Mouse (Mus musculus) cerebellum, adult 18-20 months (tissue): ENCODE measurements around the gene Rab11fip3.
A peak's percentile ranks its signal among the peaks of the same experiment; 100 is the strongest.

ENCODE experiments used
- DNase-seq, 2 experiments: peaks; one replicate each; pipeline ENCODE4 v3.0.0; 2021

The Rab11fip3 gene

DNA sequence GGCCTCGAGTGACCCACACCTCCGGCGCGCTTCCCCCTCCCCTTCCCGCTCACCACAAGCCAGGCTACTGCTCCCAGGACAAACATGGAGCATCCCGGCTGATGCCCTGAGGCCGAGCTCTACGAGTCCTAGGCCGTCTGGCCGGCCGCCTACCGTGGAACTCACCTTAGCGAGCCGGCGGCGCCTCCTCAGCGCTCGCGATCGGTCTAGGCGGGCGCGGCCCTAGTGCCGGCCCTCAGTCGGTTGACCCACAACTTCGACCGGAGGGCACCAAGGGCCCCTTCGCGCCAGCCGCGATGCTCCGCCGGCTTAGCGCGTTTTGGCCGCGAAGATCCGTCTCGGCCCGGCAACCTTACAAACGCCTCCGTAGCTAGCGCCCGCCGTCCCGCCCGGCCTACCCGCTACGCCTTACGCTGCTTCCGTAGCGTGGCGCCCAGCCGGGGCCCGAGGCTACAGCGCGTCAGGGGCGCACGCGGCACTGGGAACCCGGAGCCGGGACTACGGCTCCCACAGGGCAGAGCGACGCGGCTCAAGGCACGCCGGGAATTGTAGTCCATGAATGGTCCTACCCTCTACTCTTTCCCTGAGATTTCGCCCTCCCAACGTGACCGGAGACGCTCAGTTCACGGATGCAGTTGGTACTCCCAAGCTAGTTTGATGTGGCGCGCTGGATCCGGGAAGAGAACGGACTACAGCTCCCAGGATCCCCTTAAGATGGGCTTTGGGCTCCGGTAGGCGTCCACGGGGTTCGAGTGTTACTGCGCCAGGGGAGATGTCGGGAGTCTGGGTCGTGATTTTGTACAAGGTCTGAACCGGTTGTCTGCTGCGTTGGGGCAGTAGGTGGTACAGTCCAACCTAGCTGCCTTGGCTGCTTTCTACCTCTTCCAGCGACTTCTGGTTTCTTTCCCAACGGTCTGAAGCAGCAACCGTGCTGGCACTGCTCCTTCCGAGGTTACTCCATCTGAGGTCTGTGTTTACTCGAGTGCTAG is 83.8 kb downstream of the Rab11fip3 start, which contains the start of gene Capn15:
Gene Capn15, minus strand, starts transcription at position 491 of the 989 bp plus-strand sequence.
- DNase-seq = peak; percentile 96

DNA sequence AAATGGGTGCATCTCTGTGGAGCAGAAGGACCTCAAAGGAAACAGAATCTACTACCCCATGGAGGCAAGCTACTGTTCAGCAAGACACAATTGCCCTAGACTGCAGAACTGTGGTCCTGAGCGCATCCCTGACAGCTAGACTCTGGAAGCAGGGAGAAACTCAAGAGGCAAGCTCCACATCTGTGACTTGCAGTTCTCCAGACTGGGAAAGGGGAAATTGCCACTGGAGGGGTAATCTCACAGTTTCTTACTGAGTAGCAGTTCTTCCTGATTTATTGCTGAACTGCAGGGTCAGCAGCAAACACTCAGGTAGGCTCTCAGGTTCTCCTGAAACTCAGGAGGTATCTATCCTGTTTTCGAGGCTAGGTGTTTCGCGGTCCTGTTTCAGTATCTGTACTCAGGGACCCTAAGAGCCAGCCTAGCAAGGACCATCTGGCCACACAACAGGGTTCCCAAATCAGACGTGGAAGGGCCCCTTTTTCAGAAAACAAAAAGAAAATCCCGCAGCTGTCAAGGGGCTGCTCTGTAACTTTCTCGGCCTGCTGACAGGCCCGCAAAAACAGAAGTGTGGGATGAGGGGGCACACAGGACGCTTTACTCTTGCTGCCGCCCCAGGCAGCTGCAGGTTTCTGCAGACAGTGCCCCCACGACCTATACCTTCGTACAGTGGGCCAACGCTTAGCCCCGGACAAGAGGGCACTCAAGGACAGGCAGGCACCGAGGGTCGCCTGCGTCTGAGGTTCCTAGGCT is 84.6 kb downstream of the Rab11fip3 start:
- no peak for DNase-seq

DNA sequence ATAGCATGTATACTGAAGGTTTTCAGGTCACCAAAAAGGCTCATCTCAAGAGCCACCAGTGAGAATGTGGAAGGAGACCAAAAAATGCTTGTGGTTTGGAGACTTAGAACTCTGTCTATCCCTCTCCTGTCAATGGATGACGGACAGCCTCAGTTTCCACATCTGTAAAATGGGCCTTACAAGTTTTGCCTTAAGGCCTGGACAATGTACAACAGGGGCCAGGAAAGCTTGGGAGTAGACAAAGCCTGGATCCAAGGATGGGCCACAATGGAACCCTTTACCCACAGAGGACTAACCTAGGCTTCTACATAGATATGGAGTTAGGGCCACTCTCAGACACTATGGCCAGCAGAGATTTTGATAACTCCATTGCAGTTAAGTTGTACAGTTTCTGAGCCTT is 85.3 kb downstream of the Rab11fip3 start:
- DNase-seq = no peak

DNA sequence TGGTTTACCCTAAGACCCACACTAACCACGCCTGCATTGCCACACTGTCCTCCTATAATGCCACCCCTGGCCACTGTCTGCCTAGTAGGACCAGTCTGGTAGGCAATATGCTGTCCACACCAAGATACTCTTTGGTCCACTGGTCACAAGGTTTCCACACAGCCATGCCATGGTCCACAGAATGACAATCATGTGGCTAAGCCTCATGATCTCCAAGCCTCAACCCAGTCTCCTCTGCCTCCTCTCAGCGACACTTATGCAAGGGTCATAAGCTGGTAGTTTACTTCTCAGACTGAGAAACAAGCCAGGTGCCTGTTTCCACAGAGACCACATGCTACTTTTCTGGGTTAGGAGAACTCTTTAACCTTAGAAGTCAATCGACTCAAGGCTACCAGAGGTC is 86.4 kb downstream of the Rab11fip3 start:
- no peak for DNase-seq

DNA sequence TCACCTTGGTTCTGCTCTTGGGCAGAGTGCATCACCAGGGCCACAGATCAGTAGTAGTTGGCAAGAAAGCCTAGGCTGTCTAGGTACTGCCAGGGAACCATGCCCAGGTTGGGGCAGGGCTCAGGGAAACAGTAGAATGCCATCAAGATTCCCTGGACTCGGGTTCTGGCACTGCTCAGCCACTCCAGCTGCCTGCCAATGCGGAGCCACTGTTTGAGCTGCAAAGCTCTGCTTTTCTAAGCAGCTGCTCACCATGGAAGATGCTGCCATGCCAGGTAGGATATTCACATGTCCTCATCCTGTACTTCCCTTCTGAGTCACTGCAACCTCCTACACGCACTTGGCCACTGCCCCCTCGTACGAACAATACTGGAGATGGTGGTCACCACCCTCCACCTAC is 88.5 kb downstream of the Rab11fip3 start:
- peak; percentile 77 to 81 for DNase-seq

DNA sequence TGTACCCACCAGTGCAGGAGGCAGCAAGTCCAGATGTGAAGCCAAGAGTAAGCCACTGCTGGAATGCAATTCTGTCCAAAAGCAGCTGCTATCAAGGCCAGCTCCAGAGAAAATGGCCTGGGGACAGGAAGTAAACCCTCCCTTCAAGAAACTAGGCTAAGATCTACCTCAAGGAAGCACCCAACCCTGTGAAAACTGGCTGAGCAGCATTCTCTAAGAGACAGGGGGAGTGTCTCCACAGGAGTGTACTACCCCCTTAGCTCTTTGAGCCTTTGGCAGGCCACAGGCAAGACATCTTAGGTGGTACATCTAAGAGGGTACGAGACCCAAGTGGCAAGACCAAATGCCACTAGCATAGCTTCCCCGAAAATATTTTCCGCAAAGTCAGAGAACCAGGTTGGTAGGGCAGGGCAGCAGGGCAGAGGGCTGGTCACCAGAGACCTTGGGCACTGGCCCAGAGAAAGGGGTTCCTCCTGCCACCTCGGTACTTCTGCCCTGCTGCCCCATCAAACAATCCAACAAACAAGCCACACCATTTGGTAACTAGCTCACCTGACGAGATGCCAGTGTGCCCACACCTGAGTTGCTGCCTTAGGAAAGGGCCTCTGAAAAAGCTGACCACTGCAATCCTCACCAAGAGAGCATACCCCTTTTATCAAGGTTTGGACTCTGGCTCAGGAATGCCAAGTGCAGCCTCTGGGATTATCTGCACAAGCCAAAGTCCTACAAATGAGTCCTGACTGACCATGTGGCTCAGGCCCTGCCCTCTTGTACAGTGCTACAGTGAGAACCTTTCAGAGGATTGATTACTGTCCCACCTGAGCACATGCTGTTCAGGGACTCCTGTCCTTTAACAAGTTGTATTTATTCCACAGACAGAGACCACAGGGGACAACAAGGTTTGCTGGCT is 89.3 kb downstream of the Rab11fip3 start:
- no peak for DNase-seq

DNA sequence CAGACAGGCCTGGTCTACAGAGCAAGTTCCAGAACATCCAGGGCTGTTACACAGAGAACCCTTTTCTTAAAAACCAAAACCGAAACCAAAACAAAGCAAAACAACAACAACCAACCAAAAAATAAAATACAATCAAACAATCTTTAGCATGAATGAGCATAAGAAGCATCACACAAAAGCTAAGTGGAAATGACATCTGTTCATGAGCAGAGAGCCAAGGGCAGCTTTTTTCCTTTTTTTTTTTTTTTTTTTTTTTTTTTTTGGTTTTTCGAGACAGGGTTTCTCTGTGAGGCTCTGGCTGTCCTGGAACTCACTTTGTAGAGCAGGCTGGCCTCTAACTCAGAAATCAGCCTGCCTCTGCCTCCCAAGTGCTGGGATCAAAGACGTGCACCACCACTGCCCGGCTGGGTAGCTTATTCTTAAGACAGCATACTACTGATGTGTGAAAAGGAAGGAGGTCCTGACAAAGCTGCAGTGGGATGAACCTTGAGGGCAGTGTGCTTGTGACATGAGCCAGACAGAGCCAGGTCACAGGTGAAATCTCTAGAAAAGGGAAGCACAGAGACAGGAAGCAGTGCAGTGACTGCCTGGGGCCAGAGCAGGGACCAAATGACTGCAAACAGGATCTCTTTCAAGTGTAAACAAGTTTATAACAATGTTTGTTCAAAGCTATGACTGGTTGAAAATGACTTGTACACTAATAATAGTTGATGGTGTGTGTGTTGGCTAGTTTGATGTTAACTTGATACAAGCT is 98.2 kb downstream of the Rab11fip3 start:
- DNase-seq = no peak

DNA sequence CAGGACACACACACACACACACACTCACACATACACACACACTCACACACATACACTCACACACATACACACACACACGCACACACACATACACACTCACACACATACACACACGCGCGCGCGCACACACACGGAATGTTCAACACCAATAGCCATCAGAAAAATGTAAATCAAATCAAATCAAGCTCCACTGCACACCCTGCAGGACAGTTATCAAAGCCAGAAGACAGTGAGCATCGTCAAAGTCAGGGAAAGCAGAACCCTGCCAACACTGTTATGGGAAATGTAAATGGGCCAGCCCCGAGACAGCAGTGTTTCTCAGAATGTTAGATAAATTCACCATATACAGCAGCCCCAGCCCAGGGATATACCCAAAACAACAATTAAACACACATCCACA is 98.9 kb downstream of the Rab11fip3 start:
- peak; percentile 52 to 55 for DNase-seq

DNA sequence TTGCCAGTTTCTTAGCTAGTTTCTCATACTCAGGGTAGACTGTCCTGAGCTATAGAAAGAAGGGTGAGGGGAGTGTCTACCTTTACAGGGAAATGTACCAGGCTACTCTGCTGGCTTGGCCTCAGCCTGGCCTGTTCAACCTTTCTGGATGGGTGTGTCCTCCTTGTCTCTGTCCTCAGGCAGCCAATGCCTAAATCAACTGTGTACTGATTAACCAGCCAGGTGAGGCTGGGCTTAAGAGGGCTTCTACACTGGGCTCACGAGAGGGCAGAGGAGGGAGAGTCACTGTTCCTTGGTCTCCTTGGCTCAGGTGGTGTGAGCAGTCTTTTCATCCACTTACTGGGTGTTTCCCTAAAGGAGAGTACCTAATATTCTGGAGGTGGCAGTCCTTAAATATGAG is 101.2 kb downstream of the Rab11fip3 start:
- DNase-seq = no peak

DNA sequence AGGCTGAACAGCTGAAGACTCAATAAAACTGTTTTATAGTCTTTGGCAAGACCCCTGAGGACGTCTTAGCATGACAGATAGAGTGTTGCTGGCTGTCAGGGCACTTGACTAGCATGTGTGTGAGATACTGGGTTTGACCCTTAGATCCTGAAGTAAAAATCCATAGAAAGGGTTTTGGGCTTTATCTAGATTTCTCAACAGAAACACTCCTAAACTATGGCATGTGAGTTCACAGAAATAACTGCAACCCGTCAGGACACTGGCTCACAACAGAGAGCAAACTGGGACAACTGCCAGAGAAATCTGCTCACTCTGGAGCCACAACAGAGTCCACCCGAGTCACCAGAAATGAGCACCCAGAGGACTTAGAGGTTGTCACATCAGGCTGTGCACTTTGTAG is 101.7 kb downstream of the Rab11fip3 start:
- DNase-seq = peak; percentile 64 to 72

DNA sequence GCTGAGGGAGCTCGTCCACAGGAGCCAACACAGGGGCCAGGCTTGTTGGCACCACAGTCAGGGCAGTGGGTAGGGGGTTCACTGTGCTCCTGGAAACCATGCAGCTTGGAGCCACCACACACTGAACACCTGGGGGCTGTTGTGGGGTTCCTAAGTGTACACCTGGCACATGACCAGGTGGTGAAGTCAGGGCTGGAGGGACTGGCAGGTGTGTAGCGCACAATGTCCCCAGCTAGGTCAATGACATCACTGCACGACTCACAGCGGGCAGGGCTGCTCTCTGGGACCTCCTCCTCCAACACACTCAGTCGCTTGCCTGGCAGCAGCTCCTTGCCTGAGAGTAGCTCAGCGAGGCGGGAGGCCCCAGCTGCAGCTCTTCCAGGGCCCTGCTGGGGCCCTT is 105.1 kb downstream of the Rab11fip3 start:
- peak; percentile 57 to 59 for DNase-seq

DNA sequence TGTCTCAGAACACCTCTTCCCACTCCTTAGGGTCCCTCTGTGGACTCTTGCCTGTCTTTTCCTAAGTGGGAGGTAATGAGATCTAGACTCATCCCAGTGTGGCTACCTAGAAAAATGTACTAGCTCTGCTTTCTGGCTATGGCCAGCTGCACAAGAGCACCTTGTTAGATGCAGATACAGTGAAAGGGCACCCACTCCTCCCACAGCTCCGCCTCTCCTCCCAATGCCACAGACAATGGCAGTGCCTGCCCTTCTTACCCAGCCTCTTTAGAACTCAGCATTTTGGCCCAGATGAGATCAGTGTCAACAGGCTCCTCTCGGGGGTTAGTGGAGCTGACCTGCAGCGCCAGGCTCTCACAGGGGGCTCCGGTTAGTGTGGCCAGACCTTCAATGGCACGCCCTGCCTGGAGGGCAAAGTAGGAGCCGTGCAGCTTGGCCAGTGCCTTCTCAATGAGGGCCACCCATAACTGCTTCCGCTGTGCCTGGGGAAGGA is 106.9 kb downstream of the Rab11fip3 start:
- no peak for DNase-seq

DNA sequence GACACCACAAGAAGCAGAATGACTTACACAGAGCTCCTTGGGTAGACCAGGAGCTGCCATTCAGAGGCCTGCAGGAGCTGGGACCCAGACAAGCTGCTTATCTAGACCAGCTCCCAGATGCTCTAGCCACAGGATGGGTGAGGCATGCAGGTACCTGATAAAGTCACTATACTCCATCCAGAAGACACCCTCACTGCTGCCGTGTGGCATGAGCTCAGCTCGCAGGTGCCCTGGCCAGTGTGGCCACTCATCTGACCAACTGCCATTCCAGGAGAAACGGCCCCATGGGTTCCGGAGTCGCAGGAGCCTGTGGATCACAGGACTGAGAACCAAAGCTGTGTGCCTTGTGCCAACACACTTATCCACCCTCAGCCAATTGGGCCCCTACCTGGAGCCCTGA is 107.8 kb downstream of the Rab11fip3 start:
- no peak for DNase-seq

DNA sequence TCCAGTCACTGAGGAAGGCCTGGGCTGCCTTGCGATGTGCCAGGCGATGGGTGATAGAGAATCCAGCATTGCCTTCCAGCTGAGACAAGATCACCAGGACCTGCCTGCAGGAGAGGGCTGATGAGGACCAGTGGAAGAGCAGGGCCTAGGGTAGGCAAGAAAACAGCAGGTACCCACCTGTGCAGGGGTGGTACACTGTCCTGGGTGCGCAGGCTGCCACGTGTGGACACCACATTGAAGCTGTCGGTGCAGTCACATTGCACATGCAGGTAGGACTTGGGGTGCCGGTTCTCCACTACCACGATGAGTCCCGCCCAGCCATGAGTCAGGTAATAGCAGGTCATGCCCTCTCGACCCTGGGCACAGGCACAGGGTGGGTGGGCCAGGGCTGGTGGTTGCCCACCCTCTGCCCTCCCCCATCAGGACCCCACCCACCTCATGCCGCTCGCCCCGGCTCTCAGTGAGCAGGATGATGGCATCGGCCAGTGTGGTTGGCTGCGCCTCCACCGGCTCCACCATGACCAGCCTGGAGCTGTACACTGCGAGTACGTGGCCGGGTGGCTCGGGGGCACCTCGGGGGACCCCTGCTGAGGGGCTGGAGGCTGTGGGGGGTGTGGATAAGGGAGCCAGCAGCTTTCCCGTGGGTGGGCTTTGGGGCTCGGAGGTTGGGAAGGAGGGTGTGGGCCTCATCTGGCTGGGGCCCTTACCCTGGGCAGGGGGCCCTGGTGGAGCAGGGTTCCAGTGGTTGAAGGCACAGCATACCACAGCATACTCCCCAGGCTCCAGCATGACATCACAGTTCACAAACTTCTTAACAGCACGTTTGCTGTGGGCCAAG is 109.5 kb downstream of the Rab11fip3 start:
- DNase-seq = no peak

DNA sequence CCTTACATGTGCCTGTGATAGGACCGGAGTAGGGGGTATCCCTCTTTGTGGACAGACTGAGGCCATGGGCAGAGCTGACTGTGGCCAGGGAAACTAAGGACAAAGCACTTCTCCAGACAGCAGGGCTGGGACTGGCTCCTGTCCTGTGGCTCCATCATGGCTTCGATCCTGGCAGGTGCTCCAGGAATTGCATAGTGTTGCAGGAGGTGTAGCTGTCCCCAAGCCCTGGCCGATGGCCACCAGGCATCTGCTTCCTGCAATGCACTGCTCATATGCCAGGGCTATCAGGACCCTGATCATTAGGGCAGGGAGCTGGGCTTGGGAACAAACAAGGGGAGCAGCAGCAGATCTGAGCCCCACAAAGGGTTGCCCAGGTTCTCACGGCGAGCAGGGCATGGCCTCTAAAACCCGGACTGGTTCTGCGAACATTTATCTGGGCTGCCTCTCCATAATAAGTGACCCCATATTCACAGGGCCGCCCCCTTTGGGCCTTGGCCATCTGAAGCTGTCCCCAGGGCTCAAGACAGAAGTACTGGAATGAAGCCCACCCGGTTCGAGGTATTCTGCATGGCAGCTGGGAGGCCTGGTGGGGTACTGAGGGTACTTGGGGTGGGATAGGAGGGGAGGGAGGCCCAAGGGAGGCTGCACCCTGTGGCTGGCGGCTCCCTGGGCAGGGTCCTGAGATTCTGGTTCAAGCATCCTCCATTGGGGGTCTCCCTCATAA is 110.4 kb downstream of the Rab11fip3 start:
- peak; percentile 63 to 67 for DNase-seq

DNA sequence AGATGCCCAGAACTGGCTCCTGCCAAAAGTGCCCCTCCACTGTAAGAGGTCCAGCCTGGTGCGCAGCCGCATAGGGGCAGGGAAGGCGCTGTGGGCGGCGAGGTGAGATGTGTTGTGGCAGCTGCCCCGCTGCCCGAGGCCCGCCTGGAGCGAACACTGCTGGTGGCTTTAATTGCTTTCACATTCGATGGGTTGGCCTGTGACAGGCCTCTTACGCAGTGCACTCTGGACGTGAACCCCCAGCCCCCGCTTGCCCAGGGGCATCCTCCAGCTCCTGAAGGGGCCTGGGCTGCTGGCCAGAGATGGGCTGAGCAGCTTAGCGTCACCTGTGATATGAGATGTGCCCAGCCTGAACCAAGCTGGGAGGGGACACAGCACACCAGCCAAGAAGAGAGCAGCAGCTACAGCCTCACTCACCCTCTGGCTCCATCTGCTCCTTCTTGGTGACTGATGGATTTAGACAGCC is 111.7 kb downstream of the Rab11fip3 start:
- peak; percentile 54 to 60 for DNase-seq

DNA sequence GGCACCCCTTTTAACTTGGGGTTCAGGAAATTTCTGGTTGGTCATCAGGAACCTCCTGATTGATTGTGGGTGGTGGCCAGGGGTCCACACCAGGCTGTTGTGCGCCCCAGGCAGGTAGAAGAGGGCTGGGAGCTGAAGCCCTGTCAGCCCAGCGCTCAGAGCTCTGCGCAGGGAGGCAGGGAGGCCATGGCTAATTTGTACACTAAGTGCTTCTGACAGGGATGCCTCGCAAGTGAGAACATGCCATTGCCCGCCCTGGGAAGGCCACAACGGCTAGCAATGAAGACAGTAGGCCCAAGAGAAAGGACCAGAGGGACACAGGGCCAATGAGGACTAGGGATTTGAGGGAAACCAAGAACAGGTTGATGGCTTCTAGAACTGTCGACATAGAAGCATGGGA is 112.7 kb downstream of the Rab11fip3 start:
- peak; percentile 47 to 51 for DNase-seq

DNA sequence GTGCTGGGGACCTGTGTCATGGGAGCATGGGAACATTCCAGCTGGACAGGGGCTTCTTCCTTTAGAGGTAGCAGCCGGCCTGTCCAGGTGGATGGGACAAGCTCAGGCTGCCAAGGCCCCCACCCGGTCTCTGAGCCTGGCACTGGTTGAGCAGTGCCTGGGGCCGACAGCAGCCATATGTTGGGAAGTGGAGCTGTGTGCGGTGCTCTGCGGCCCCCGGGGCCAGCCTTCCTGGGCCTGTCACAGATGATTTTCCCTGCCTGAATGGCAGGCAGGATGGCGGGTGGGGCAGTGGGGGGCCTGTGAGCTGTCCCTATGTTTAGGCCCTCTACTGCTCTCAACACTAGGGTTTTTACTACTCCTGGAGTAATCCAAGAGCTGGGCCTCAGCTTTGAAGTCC is 113.2 kb downstream of the Rab11fip3 start:
- peak; percentile 85 to 91 for DNase-seq

DNA sequence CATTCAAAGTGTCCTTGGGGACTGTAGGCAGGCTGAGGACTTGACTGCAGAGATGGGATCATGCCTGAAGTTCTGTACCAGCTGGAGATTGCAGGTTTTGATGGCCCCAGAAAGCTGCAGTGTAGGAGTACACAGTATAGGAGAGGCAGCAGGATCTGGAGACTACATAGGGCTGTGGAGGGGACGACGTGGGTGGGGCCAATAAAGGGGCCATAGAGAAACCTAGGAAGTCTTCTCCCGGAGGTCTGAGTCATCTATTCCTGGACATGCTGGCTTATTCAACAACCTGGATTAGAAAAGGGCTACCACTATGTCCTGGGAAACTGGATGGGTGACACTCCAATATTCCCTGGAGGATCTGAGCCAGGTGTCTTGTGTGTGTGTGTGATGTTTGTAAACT is 113.6 kb downstream of the Rab11fip3 start:
- DNase-seq = no peak

DNA sequence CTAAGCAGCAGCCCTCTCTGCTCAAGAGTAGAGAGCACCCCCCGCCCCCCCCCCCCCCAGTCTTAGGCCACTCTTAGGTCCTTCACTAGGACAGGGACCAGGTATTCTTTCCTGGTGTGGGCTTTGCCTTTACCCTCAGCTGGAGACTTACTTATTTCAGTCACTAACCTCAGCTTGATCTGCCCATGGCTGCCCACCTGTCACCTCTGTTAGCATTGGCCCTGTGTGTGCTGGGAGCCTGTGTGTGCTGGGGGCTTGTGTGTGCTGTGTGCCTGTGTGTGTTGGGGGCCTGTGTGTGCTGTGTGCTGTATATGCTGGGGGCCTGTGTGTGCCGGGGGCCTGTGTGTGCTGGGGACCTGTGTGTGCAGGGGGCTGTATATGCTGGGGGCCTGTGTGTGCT is 114.7 kb downstream of the Rab11fip3 start:
- DNase-seq = no peak
